Mouse (Mus musculus): Measurements from ENCODE around the gene Dctn3.

DNA sequence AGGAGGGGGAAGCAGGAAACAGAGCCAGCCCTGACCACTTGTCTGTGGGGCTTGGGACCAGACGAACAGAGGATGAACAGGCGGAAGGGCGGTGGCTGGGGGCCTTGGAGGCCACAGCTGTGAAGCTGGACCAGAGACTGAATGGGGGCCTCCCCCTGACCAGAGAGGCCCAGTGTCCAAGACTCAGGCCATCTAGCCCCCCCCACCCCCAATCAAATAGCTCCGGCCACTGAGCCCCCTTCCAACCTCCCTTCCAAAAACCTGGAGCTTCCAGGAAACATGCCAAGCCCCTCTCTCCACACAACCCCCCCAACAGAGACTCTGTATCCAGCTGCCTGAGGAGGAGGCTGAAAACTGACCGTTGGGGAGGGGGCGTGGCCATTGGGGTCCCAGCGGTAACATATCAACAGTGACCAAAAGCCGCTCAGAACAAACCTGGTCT, 50.4 kb downstream of the Dctn3 start:
- no peak for TF ChIP-seq POLR2A (IDR thresholded peaks at IDR 0.05; ENCODE audit: low read depth, low read length)
- no peak for TF ChIP-seq CTCF (conservative IDR thresholded peaks at IDR 0.05; ENCODE audit: insufficient read depth, insufficient read length, low read depth, low read length)
